Mouse (Mus musculus) erythroblast, embryonic 14.5 days (primary cell): ENCODE results near the gene Zdhhc22.

Experiments used
- GATA1 ChIP-seq: IDR thresholded peaks from 2 replicates; pipeline ENCODE4 v1.6.1; 2012; ENCODE audit warnings: low read length, inconsistent platforms, mixed read lengths
- TAL1 ChIP-seq: IDR thresholded peaks from 3 replicates; pipeline ENCODE4 v1.6.1; 2012; ENCODE audit warnings: low read length, inconsistent platforms, mixed read lengths

- TF ChIP-seq TAL1: no peak
- no peak for TF ChIP-seq GATA1
Measured at GRCm38 (mm10) chr12:86938571-86938970, 51.7 kb downstream of the Zdhhc22 start.
